Mouse (Mus musculus) C2C12 (cell line): Measurements from ENCODE around the gene Apob.

ENCODE experiments used
- CEBPB ChIP-seq: IDR thresholded peaks from one replicate; pipeline ENCODE4 v1.6.1; 2011; ENCODE audit warnings: low read depth, mild to moderate bottlenecking, control low read depth, moderate library complexity
- CTCF ChIP-seq: IDR thresholded peaks from one replicate; pipeline ENCODE4 v1.5.1; 2011; ENCODE audit not compliant: control insufficient read depth, insufficient read depth, insufficient read length
- FOSL1 ChIP-seq: IDR thresholded peaks from one replicate; pipeline ENCODE4 v1.8.0; 2011; ENCODE audit warnings: mild to moderate bottlenecking, low read length; ENCODE audit not compliant: poor library complexity, insufficient read depth, severe bottlenecking
- MAX ChIP-seq: IDR thresholded peaks from one replicate; pipeline ENCODE4 v1.6.1; 2011; ENCODE audit warnings: mild to moderate bottlenecking, control low read depth
- MYOD1 ChIP-seq: IDR thresholded peaks from one replicate; pipeline ENCODE4 v1.6.1; 2011; ENCODE audit warnings: low read depth; ENCODE audit not compliant: control insufficient read depth, insufficient read length
- MYOG ChIP-seq: IDR thresholded peaks from one replicate; pipeline ENCODE4 v1.6.1; 2011; ENCODE audit not compliant: control insufficient read depth, insufficient read length; ENCODE audit errors: extremely low read depth
- USF1 ChIP-seq: IDR thresholded peaks from one replicate; pipeline ENCODE4 v1.6.1; 2011; ENCODE audit warnings: low read depth, mild to moderate bottlenecking, control low read depth, moderate library complexity

GRCm38 (mm10) chr12:7962314-7962927 lies 15.0 kb upstream of the Apob start:
- TF ChIP-seq CTCF (no peak), USF1 (no peak), MAX (no peak), CEBPB (no peak), MYOD1 (no peak), MYOG (no peak), FOSL1 (no peak)
